Mouse (Mus musculus) right cerebral cortex, postnatal 14 days (tissue): ENCODE measurements at regions not wholly inside any gene's neighbourhood (a gene's known extent, or its start where the extent isn't known, plus 50 kb on each side); places are given as distances from the start of the nearest gene placed in this dataset.

Experiments
- DNase-seq: peaks from one replicate; pipeline ENCODE4 v3.0.0; 2022

GRCm38 (mm10) chr6:147833501-147833900, 213.6 kb upstream of the Far2 start:
- no peak for DNase-seq

GRCm38 (mm10) chr6:147838846-147839245, 208.2 kb upstream of the Far2 start:
- no peak for DNase-seq

- no peak for DNase-seq
Observed at GRCm38 (mm10) chr6:147849988-147850387, 197.1 kb upstream of the Far2 start.

GRCm38 (mm10) chr6:147861116-147861515, 185.9 kb upstream of the Far2 start:
- DNase-seq: no peak

- DNase-seq: no peak
Observed at GRCm38 (mm10) chr6:147871033-147871432, 176.0 kb upstream of the Far2 start.

GRCm38 (mm10) chr6:147873173-147873572, 173.9 kb upstream of the Far2 start:
- DNase-seq: no peak

- no peak for DNase-seq
Observed at GRCm38 (mm10) chr6:147878485-147878884, 168.6 kb upstream of the Far2 start.

GRCm38 (mm10) chr6:147885902-147886301, 161.2 kb upstream of the Far2 start:
- DNase-seq: no peak

- no peak for DNase-seq
Observed at GRCm38 (mm10) chr6:147919697-147920096, 127.4 kb upstream of the Far2 start.

GRCm38 (mm10) chr6:147921091-147921490, 126.0 kb upstream of the Far2 start:
- no peak for DNase-seq

- no peak for DNase-seq
Observed at GRCm38 (mm10) chr6:147922506-147922905, 124.6 kb upstream of the Far2 start.

- DNase-seq: no peak
Observed at GRCm38 (mm10) chr6:147923246-147923645, 123.8 kb upstream of the Far2 start.

GRCm38 (mm10) chr6:147928951-147929350, 118.1 kb upstream of the Far2 start:
- DNase-seq: no peak

GRCm38 (mm10) chr6:147944020-147944419, 103.0 kb upstream of the Far2 start:
- DNase-seq: no peak

GRCm38 (mm10) chr6:147944940-147945676, 102.0 kb upstream of the Far2 start:
- DNase-seq: no peak

- no peak for DNase-seq
Observed at GRCm38 (mm10) chr6:147947997-147948396, 99.1 kb upstream of the Far2 start.

- DNase-seq: no peak
Observed at GRCm38 (mm10) chr6:147951642-147952041, 95.4 kb upstream of the Far2 start.

- DNase-seq: no peak
Observed at GRCm38 (mm10) chr6:147953058-147953679, 93.9 kb upstream of the Far2 start.

- DNase-seq: no peak
Observed at GRCm38 (mm10) chr6:147953753-147954152, 93.3 kb upstream of the Far2 start.

- DNase-seq: no peak
Observed at GRCm38 (mm10) chr6:147954253-147954652, 92.8 kb upstream of the Far2 start.

GRCm38 (mm10) chr6:147954967-147955830, 91.9 kb upstream of the Far2 start:
- no peak for DNase-seq

- no peak for DNase-seq
Observed at GRCm38 (mm10) chr6:147964739-147965138, 82.3 kb upstream of the Far2 start.

- no peak for DNase-seq
Observed at GRCm38 (mm10) chr6:147970162-147970608, 76.9 kb upstream of the Far2 start.

- no peak for DNase-seq
Observed at GRCm38 (mm10) chr6:147972552-147972951, 74.5 kb upstream of the Far2 start.
